Mouse (Mus musculus): ENCODE measurements around the gene Zbtb41.

The Zbtb41 gene

DNA sequence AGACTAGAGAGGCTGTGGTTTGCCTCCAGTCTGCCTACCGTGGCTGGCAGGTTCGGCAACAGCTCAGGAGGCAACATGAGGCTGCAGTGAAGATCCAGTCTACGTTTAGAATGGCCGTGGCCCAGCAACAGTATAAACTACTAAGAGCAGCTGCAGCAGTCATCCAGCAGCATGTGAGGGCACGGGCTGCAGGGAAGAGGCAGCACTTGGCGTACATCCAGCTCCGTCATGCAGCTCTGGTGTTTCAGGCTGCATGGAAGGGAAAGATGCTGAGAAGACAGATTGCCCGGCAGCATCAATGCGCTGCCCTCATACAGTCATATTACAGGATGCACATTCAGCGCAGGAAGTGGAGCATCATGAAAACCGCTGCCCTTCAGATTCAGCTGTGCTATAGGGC is 56.8 kb downstream of the Zbtb41 start:
- no peak for DNase-seq (ENCODE audit: low read depth)

DNA sequence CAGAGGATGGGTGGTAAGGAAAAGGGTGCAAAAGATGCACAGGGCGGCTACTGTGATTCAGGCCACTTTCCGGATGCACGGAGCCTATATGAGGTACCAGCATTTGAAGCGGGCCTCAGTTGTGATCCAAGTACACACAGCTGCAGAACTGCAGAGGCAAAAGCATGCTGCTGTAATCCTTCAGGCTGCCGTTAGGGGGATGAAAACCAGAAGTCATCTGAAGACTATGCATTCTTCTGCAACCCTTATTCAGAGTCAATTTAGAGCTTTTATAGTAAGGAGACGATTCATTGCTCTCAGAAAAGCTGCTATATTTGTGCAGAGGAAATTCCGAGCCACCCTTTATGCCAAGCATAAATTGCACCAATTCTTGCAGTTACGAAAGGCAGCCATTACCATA is 58.2 kb downstream of the Zbtb41 start:
- no peak for DNase-seq (ENCODE audit: low read depth)

DNA sequence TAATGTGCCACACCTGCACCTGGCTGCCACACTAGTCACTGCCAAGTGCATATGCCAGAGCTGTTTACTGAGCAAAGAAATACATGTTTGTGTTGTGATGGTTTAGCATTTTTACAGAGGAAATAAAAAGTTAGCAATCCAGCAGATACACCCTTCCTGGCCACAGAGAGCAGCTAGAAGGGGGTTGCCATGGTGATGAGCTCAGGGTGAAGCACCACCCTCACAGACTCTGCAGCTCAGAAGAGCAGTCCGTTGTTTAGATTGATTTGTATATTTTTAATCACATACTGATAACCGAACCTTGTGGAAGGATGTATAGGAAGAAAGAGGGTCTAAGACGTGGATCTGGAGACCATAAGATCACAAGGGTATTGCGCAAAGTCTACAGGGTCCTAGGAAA is 59.1 kb downstream of the Zbtb41 start:
- DNase-seq (ENCODE audit: low read depth) = no peak

DNA sequence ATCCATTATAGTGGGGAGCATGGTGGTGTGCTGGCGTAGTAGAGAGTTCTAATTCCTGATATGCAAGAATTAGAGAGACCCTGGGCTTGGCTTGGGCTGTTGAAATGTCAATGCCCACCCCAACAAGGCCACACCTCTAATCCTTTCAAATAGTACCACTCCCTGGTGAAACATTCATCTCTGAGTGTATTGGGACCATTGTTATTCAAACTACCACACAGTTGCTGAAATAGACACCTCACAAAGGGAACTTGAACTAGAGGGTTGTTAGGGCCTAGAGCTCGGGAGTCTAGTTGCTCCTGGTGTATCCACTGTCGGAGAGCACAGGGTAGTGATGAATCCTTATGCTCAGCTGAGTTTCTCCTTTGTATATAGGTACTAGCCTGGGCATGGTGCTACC is 72.5 kb downstream of the Zbtb41 start:
- no peak for DNase-seq (ENCODE audit: low read depth)

DNA sequence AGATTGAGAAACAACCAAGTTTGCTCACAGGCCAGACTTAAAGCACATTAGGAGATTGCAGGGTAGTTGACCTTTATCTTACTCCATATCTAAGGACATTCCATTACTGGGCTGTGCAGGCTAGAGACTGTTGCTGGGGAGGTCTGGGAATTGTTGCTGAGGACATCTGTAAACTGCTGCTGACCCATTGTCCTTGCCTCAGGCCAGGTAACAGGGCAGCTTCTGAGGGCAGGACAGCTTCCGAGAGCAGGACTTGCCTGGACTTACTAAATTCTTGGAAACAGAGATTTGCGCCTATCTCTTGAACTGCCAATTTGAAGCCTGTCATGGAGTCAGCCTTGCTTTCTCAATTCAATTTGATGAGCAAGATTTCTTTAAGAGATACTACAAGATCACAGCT is 73.3 kb downstream of the Zbtb41 start:
- no peak for DNase-seq (ENCODE audit: low read depth)

DNA sequence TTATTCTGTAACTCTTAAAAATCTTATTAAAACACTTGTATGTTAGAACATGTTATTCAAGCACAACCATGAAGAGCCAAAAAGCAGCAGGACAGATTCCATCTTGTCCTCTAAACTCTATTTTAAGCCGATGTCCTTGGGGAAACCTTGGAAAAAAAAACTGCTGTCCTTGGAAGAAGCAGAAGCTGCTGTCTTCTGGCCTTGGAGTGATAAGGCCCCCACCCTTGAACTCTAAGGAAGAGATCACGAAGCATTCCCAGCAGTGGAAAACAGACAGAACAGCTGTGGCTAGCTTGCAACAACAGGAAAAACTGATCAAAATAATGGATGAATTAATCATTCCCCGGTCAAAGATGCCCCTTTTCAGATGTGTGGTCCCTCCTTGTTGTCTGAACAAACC is 74.1 kb downstream of the Zbtb41 start:
- no peak for DNase-seq (ENCODE audit: low read depth)

DNA sequence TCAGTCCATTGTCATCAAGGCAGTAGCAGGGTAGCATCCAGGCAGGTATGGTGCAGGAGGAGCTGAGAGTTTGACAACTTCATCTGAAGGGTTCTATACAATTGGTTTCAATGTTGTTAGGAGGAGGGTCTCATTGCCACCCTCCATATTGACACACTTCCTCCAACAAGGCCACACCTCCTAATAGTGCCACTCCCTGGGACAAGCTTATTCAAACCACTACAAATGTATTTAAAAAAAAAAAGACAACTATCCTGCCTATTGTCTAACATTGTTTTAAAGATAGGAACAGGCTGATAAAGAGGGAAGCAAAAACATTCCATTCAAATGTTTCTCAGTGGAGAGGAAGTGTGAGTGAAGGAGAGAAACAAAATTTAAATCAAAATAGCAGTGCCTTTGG is 77.7 kb downstream of the Zbtb41 start:
- DNase-seq (ENCODE audit: low read depth) = no peak

DNA sequence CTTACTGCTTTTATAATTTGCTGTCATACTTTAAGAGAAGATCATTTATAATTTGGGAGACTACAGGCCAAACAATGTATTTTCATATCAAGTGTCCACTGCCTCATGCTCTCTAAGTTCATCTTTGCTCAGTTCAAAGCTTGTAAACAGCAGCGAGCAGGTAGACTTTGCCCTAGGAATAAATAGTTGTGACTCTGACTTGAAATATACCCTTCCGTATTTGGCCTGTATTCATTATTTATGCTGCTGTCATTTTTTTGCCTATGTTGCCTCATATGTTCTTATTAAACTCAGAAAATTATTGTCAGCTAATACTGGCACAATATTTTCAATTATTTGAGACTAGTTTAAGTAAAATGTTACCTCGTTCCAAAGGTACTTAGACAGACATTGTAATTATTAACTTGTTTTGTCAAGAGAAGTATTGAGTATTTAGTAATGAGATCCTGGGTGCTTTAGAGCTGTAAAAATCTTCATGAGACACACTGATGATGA is 79.2 kb downstream of the Zbtb41 start, which contains the start of gene F13b:
TSS of gene F13b (plus strand) at position 445 of the 495 bp plus-strand sequence.
- DNase-seq (ENCODE audit: low read depth) = no peak

Measured in fibroblast of lung, adult 2 months (primary cell).